Mouse (Mus musculus) midbrain, embryonic 14.5 days (tissue): ENCODE measurements around the gene Ugt1a6a. TPM values are rescaled to one million over a fixed set of nuclear protein-coding genes. Genes with fewer than 3 reads are reported as not detected.

Source experiments
- ATAC-seq: fragments of 200-750 bp; cut with Nextera tagmentation; 2 replicates; pipeline ENCODE4 v1.8.0; 2017; ENCODE audit warnings: moderate number of reproducible peaks, moderate library complexity; ENCODE audit not compliant: low FRiP score, low TSS enrichment
- DNase-seq: peaks from one replicate; pipeline ENCODE4 v3.0.0-alpha.2; 2015
- H3K27ac ChIP-seq: fragments of 300-500 bp; sonication (generic); replicated peaks from 2 replicates; pipeline ENCODE4 v1.5.1; 2014; ENCODE audit warnings: mild to moderate bottlenecking, low read depth, low read length, moderate library complexity
- H3K27me3 ChIP-seq: fragments of 300-500 bp; sonication (generic); 2 replicates; pipeline ENCODE4 v1.6.1; 2014; ENCODE audit warnings: low read length, control low read depth, mixed read lengths; ENCODE audit not compliant: control insufficient read depth, insufficient read depth
- H3K36me3 ChIP-seq: fragments of 300-500 bp; sonication (generic); 2 replicates; pipeline ENCODE4 v1.6.1; 2014; ENCODE audit warnings: low read length, control low read depth; ENCODE audit not compliant: control insufficient read depth, insufficient read depth
- H3K4me1 ChIP-seq: fragments of 300-500 bp; sonication (generic); 2 replicates; pipeline ENCODE4 v1.6.1; 2014; ENCODE audit warnings: mild to moderate bottlenecking, antibody characterized with exemption, low read length, control low read depth; ENCODE audit not compliant: control insufficient read depth, insufficient read depth
- H3K4me2 ChIP-seq: fragments of 300-500 bp; sonication (generic); 2 replicates; pipeline ENCODE4 v1.6.1; 2014; ENCODE audit warnings: mild to moderate bottlenecking, low read length, moderate library complexity
- H3K4me3 ChIP-seq: fragments of 300-500 bp; sonication (generic); replicated peaks from 2 replicates; pipeline ENCODE4 v1.5.1; 2014; ENCODE audit warnings: low read depth, low read length
- H3K9ac ChIP-seq: fragments of 300-500 bp; sonication (generic); replicated peaks from 2 replicates; pipeline ENCODE4 v1.6.1; 2014; ENCODE audit warnings: mild to moderate bottlenecking, low read length, moderate library complexity
- H3K9me3 ChIP-seq: fragments of 300-500 bp; sonication (generic); 2 replicates; pipeline ENCODE4 v1.6.1; 2016; ENCODE audit warnings: low read length, control low read depth, mixed read lengths; ENCODE audit not compliant: control insufficient read depth
- WGBS: fragments of 180-500 bp; shearing (Covaris S2); extraction: QIAGEN DNeasy Blood & Tissue Kit; methylation state at CpG from one replicate; pipeline ENCODE4 v1.1.7; 2014; 5-methylcytosine and 5-hydroxymethylcytosine counted together
- polyA plus RNA-seq: library from polyadenylated mRNA; unstranded; fragments of >200 nt; fragmentation: Nextera tagmentation; extraction: Ambion mirVana; gene quantifications from 2 replicates; pipeline ENCODE4 v1.2.1, GENCODE M21; 2014

Gene Ugt1a6a
- polyA plus RNA-seq, 1 experiment from 2014 or later: 0.72 TPM

GRCm38 (mm10) chr1:88258881-88259642 is 124.5 kb downstream of the Ugt1a6a start:
- Histone ChIP-seq H3K4me2 (no peak overlapping the region), H3K36me3 (peaks cover 47% of the 10 kb centered on the region), H3K27ac (no peak overlapping the region), H3K4me1 (no peaks in the 10 kb centered on the region), H3K9ac (no peak overlapping the region), H3K4me3 (no peak overlapping the region), H3K9me3 (peaks cover 36% of the 10 kb centered on the region), H3K27me3 (no peaks in the 10 kb centered on the region)
- WGBS: 82% methylated on average over 8 of the region's 8 CpGs
- DNase-seq: no peak
- no peak for ATAC-seq

- Histone ChIP-seq H3K9me3 (peaks cover 32% of the 10 kb centered on the region), H3K4me3 (no peak overlapping the region), H3K27ac (no peak overlapping the region), H3K36me3 (peaks cover 53% of the 10 kb centered on the region), H3K9ac (no peak overlapping the region), H3K4me1 (no peaks in the 10 kb centered on the region), H3K4me2 (no peak overlapping the region), H3K27me3 (no peaks in the 10 kb centered on the region)
- DNase-seq: no peak
- 84% methylated on average over 4 of the region's 4 CpGs for WGBS
- ATAC-seq: no peak
Observed at GRCm38 (mm10) chr1:88259643-88260024, 125.0 kb downstream of the Ugt1a6a start.

DNA sequence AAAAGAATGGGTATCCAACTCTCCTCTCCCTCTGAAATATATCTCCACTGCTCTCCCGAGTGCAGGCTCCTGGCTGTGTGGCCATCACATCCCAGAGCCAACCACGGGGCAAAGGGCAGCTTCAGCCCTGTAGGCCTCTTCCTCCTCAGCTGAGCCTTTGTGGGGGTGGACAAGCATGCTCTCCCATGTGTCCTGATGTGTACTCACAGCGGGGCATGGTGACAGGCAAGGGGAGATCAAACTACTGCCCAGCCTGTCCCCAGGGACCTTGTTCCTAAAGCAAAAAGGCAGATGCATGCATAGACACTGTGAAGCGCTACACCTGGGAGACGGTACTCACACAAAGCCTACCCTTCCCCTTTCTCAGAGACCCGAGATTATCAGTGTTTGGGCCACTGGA is 125.5 kb downstream of the Ugt1a6a start:
- H3K27ac ChIP-seq: no peak overlapping the region
- ATAC-seq: peak; percentile 4; the same call in 1 of the 2 replicates
- 84% methylated on average over 6 of the region's 6 CpGs for WGBS
- H3K4me3 ChIP-seq: no peak overlapping the region
- peaks cover 28% of the 10 kb centered on the region for H3K9me3 ChIP-seq
- DNase-seq: peak; percentile 48
- H3K9ac ChIP-seq: no peak overlapping the region
- peaks cover 57% of the 10 kb centered on the region for H3K36me3 ChIP-seq
- no peaks in the 10 kb centered on the region for H3K27me3 ChIP-seq
- no peak overlapping the region for H3K4me2 ChIP-seq
- no peaks in the 10 kb centered on the region for H3K4me1 ChIP-seq

- no peak for ATAC-seq
- Histone ChIP-seq H3K27me3 (no peaks in the 10 kb centered on the region), H3K4me2 (no peak overlapping the region), H3K4me3 (no peak overlapping the region), H3K4me1 (no peaks in the 10 kb centered on the region), H3K36me3 (peaks cover 64% of the 10 kb centered on the region), H3K9ac (no peak overlapping the region), H3K9me3 (peaks cover 21% of the 10 kb centered on the region), H3K27ac (no peak overlapping the region)
- no peak for DNase-seq
- 86% methylated on average over 10 of the region's 10 CpGs for WGBS
Observed at GRCm38 (mm10) chr1:88260604-88261377, 126.2 kb downstream of the Ugt1a6a start.

DNA sequence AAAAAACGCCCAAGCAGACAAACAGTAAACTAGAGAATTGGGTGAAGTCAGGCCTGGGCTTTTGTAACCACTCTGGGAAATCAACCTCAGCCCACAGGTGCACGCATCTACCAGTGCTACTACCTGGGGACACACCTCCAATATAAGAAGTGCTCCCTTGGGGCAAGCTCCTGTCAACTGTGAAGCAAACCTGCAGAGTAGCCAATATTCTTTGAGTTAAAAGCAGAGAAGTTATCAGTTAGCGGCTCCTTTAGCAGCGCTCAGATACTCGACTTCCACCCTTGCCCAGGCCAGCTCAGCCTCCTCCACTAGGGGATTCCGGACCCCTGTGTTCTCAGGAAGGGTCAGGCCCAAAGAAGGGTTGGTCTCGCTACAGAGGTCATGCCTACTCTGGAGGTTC is 127.1 kb downstream of the Ugt1a6a start:
- Histone ChIP-seq H3K4me1 (no peaks in the 10 kb centered on the region), H3K9ac (no peak overlapping the region), H3K9me3 (peaks cover 12% of the 10 kb centered on the region), H3K4me3 (no peak overlapping the region), H3K4me2 (no peak overlapping the region), H3K27me3 (no peaks in the 10 kb centered on the region), H3K36me3 (peaks cover 73% of the 10 kb centered on the region), H3K27ac (no peak overlapping the region)
- no peak for ATAC-seq
- 88% methylated on average over 7 of the region's 7 CpGs for WGBS
- DNase-seq: no peak

- no peak overlapping the region for H3K4me3 ChIP-seq
- DNase-seq: peak; percentile 65
- no peak overlapping the region for H3K27ac ChIP-seq
- H3K4me1 ChIP-seq: no peaks in the 10 kb centered on the region
- H3K9ac ChIP-seq: no peak overlapping the region
- H3K36me3 ChIP-seq: peaks cover 79% of the 10 kb centered on the region
- H3K27me3 ChIP-seq: no peaks in the 10 kb centered on the region
- no peak for ATAC-seq
- WGBS: 88% methylated on average over 4 of the region's 4 CpGs
- peaks cover 6% of the 10 kb centered on the region for H3K9me3 ChIP-seq
- no peak overlapping the region for H3K4me2 ChIP-seq
Observed at GRCm38 (mm10) chr1:88262255-88262654, 127.6 kb downstream of the Ugt1a6a start.

- Histone ChIP-seq H3K27ac (no peak overlapping the region), H3K9me3 (no peaks in the 10 kb centered on the region), H3K4me2 (no peak overlapping the region), H3K4me3 (no peak overlapping the region), H3K4me1 (no peaks in the 10 kb centered on the region), H3K9ac (no peak overlapping the region), H3K27me3 (no peaks in the 10 kb centered on the region), H3K36me3 (peaks cover 86% of the 10 kb centered on the region)
- no peak for DNase-seq
- WGBS: 78% methylated on average over 6 of the region's 6 CpGs
- no peak for ATAC-seq
Observed at GRCm38 (mm10) chr1:88262961-88263360, 128.4 kb downstream of the Ugt1a6a start.

DNA sequence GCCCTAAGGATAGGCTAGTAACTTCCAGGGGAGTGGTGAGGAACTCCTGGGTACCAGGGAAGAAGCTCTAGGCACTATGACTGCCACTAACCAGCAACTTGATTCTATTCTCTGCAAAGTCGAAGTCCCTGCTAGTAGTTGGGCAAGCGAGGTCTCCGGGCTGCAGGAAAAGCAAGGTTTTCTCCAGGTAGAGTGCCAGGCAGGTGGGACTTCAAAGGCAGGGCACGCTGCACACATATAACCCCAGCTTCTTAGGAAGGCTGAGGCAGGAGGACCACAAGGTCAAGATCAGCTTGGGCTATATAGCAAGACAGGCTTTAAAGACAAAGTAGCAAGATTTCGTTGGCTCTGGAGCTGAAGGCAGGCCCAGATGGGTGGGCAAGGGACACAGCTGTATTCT is 129.2 kb downstream of the Ugt1a6a start:
- 92% methylated on average over 5 of the region's 5 CpGs for WGBS
- ATAC-seq (no peak), DNase-seq (no peak)
- no peaks in the 10 kb centered on the region for H3K4me1 ChIP-seq
- H3K36me3 ChIP-seq: peaks cover 94% of the 10 kb centered on the region
- no peaks in the 10 kb centered on the region for H3K9me3 ChIP-seq
- no peak overlapping the region for H3K4me2 ChIP-seq
- H3K27me3 ChIP-seq: no peaks in the 10 kb centered on the region
- no peak overlapping the region for H3K4me3 ChIP-seq
- no peak overlapping the region for H3K27ac ChIP-seq
- no peak overlapping the region for H3K9ac ChIP-seq
